ENCODE assay signal across 13 mouse cellular contexts in the genomic region with DNA sequence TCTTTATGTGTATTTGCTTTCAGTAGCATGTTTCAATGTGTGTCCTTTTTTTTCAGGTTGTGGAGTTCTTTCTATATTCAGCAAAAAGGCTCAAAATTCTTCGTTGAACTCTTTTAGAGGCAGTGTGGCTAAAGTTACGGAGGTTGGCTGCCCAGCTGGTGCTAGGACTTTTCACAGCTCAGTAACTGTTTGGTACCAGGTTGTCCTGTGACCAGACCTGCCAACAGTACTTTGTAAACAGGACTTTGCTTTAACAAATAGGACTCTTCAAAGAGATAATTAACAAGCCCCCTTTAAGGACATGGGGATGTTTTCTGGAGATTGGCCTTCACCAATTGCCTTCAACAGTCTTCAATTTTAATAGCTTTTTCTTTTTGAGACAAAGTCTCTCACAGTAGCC. TPM values are rescaled to one million over a fixed set of nuclear protein-coding genes. Genes with fewer than 3 reads are reported as not detected.
A peak's percentile ranks its signal among the peaks of the same experiment; 100 is the strongest.
DNase-seq lines count a peak whose midpoint lies in the region; ATAC-seq lines count a peak whose summit lies in the region.
"Had no signal": no experiment of that assay in that cellular context is flagged by ENCODE, and none has a peak within 500 bp of the region (broad histone marks: within the 10 kb centered on the region; RNA-seq: fewer than 3 reads in every experiment).

No protein-coding gene starts in this region.

- ATAC-seq in hindbrain, embryonic 13.5 days (ENCODE audit: low FRiP score), result no peak
- no peak for ATAC-seq in hindbrain, embryonic 12.5 days (ENCODE audit: low FRiP score)
- ATAC-seq in neural tube, embryonic 13.5 days (ENCODE audit: low read depth), result no peak
- ATAC-seq in neural tube, embryonic 15.5 days (ENCODE audit: low FRiP score), result no peak
- ATAC-seq: CD4-positive, CD25-positive, alpha-beta regulatory T cell, adult 4 months had no signal

- peak overlapping the region; percentile 86; the same call in 1 of the 2 replicates for H3K4me2 ChIP-seq in hindbrain, embryonic 13.5 days
- no peak overlapping the region for H3K4me2 ChIP-seq in hindbrain, embryonic 12.5 days (replicated peaks)
- peak overlapping the region; percentile 86; the same call in 1 of the 2 replicates for H3K4me2 ChIP-seq in neural tube, embryonic 13.5 days
- H3K4me2 ChIP-seq in neural tube, embryonic 15.5 days, result no peak overlapping the region

- H3K4me1 ChIP-seq in hindbrain, embryonic 13.5 days (replicated peaks), result peaks cover 12% of the 10 kb centered on the region
- 0 out of 2 replicates have a peak, but pooled peaks cover 2% of the 10 kb centered on the region for H3K4me1 ChIP-seq in hindbrain, embryonic 12.5 days
- H3K4me1 ChIP-seq in neural tube, embryonic 13.5 days (replicated peaks), result peaks cover 15% of the 10 kb centered on the region
- H3K4me1 ChIP-seq in neural tube, embryonic 15.5 days, result peaks cover 9% of the 10 kb centered on the region

- H3K9me3 ChIP-seq in hindbrain, embryonic 13.5 days, result no peaks in the 10 kb centered on the region; the same call in 1 of the 2 replicates
- H3K9me3 ChIP-seq in hindbrain, embryonic 12.5 days (replicated peaks), result no peaks in the 10 kb centered on the region
- no peaks in the 10 kb centered on the region for H3K9me3 ChIP-seq in neural tube, embryonic 13.5 days
- H3K9me3 ChIP-seq in neural tube, embryonic 15.5 days (replicated peaks), result no peaks in the 10 kb centered on the region

- no peak overlapping the region for H3K4me3 ChIP-seq in hindbrain, embryonic 13.5 days
- no peak overlapping the region for H3K4me3 ChIP-seq in hindbrain, embryonic 12.5 days
- no peak overlapping the region for H3K4me3 ChIP-seq in neural tube, embryonic 13.5 days
- no peak overlapping the region for H3K4me3 ChIP-seq in neural tube, embryonic 15.5 days (replicated peaks)

- peak; percentile 60 to 65 for DNase-seq in kidney, postnatal 36 days
- peak; percentile 22 for DNase-seq in yolk sac, embryonic 10.5 days (ENCODE audit: low spot score)
- no peak for DNase-seq in urinary bladder, adult 2 months (ENCODE audit: low spot score)
- DNase-seq in T-cell, adult 2 months (ENCODE audit: low spot score), result no peak
- DNase-seq: cerebellum, adult 9-11 months; gastrocnemius, postnatal 36 days; lung, postnatal 10 days; thymus, adult 2 months had no signal

- H3K36me3 ChIP-seq in hindbrain, embryonic 13.5 days, result peaks cover 9% of the 10 kb centered on the region
- H3K36me3 ChIP-seq in hindbrain, embryonic 12.5 days, result peaks cover 9% of the 10 kb centered on the region
- peaks cover 9% of the 10 kb centered on the region for H3K36me3 ChIP-seq in neural tube, embryonic 13.5 days
- H3K36me3 ChIP-seq in neural tube, embryonic 15.5 days, result peaks cover 7% of the 10 kb centered on the region

- no peak overlapping the region for H3K9ac ChIP-seq in hindbrain, embryonic 13.5 days
- H3K9ac ChIP-seq in hindbrain, embryonic 12.5 days, result no peak overlapping the region
- H3K9ac ChIP-seq in neural tube, embryonic 13.5 days, result no peak overlapping the region
- H3K9ac ChIP-seq in neural tube, embryonic 15.5 days (replicated peaks), result no peak overlapping the region

- H3K27me3 ChIP-seq in hindbrain, embryonic 13.5 days, result no peaks in the 10 kb centered on the region
- no peaks in the 10 kb centered on the region for H3K27me3 ChIP-seq in hindbrain, embryonic 12.5 days
- H3K27me3 ChIP-seq in neural tube, embryonic 13.5 days, result no peaks in the 10 kb centered on the region
- H3K27me3 ChIP-seq in neural tube, embryonic 15.5 days (replicated peaks), result no peaks in the 10 kb centered on the region

- WGBS in hindbrain, embryonic 13.5 days, result 80% methylated on average over 2 of the region's 2 CpGs
- WGBS in hindbrain, embryonic 12.5 days, result 75% methylated on average over 2 of the region's 2 CpGs
- WGBS in neural tube, embryonic 13.5 days, result 78% methylated on average over 2 of the region's 2 CpGs
- 82% methylated on average over 2 of the region's 2 CpGs for WGBS in neural tube, embryonic 15.5 days

- no peak overlapping the region for H3K27ac ChIP-seq in hindbrain, embryonic 13.5 days
- H3K27ac ChIP-seq in hindbrain, embryonic 12.5 days, result no peak overlapping the region
- no peak overlapping the region for H3K27ac ChIP-seq in neural tube, embryonic 13.5 days (replicated peaks)
- no peak overlapping the region for H3K27ac ChIP-seq in neural tube, embryonic 15.5 days (replicated peaks)

RNA-seq across cellular contexts. Expression of a gene that starts 1.1 kb away (rescaled TPM):
- 3.1 and 3.2 TPM in 2 replicates for polyA plus RNA-seq in hindbrain, embryonic 13.5 days (2015; fragmentation: Nextera tagmentation; extraction: Ambion mirVana)
- 6.0 and 7.1 TPM in 2 replicates for polyA plus RNA-seq in hindbrain, embryonic 12.5 days (2016; fragmentation: Nextera tagmentation; extraction: Ambion mirVana)
- polyA plus RNA-seq in neural tube, embryonic 13.5 days (2015; fragmentation: Nextera tagmentation; extraction: Ambion mirVana), result 2.7 and 3.3 TPM in 2 replicates
- polyA plus RNA-seq in neural tube, embryonic 15.5 days (2015; fragmentation: Nextera tagmentation; extraction: Ambion mirVana), result 2.0 and 2.1 TPM in 2 replicates
- polyA plus RNA-seq in urinary bladder, adult 2 months (2012; rRNA removed), result 1.3 and 3.0 TPM in 2 replicates

RNA-seq across cellular contexts. Expression of a gene that starts 32.4 kb away (rescaled TPM):
- 282 TPM in 2 replicates for polyA plus RNA-seq in hindbrain, embryonic 13.5 days (2015; fragmentation: Nextera tagmentation; extraction: Ambion mirVana)
- polyA plus RNA-seq in hindbrain, embryonic 12.5 days (2016; fragmentation: Nextera tagmentation; extraction: Ambion mirVana), result 267 and 282 TPM in 2 replicates
- polyA plus RNA-seq in neural tube, embryonic 13.5 days (2015; fragmentation: Nextera tagmentation; extraction: Ambion mirVana), result 316 and 329 TPM in 2 replicates
- 268 and 283 TPM in 2 replicates for polyA plus RNA-seq in neural tube, embryonic 15.5 days (2015; fragmentation: Nextera tagmentation; extraction: Ambion mirVana)
- polyA plus RNA-seq in urinary bladder, adult 2 months (2012; rRNA removed), result 142 and 158 TPM in 2 replicates

RNA-seq across cellular contexts. Expression of a gene that starts 32.6 kb away (rescaled TPM):
- 0.91 and 1.1 TPM in 2 replicates for polyA plus RNA-seq in hindbrain, embryonic 13.5 days (2015; fragmentation: Nextera tagmentation; extraction: Ambion mirVana)
- 1.2 and 1.4 TPM in 2 replicates for polyA plus RNA-seq in hindbrain, embryonic 12.5 days (2016; fragmentation: Nextera tagmentation; extraction: Ambion mirVana)
- polyA plus RNA-seq in neural tube, embryonic 13.5 days (2015; fragmentation: Nextera tagmentation; extraction: Ambion mirVana), result 0.35 and 1.4 TPM in 2 replicates
- 0.57 and 0.97 TPM in 2 replicates for polyA plus RNA-seq in neural tube, embryonic 15.5 days (2015; fragmentation: Nextera tagmentation; extraction: Ambion mirVana)
- 0.16 and 0.28 TPM in 2 replicates for polyA plus RNA-seq in urinary bladder, adult 2 months (2012; rRNA removed)
- polyA plus RNA-seq: CD4-positive, CD25-positive, alpha-beta regulatory T cell, adult 4 months; thymus, adult 2 months had no signal

RNA-seq across cellular contexts. Expression of a gene that starts 54.6 kb away (rescaled TPM):
- 46.0 and 46.5 TPM in 2 replicates for polyA plus RNA-seq in hindbrain, embryonic 13.5 days (2015; fragmentation: Nextera tagmentation; extraction: Ambion mirVana)
- polyA plus RNA-seq in hindbrain, embryonic 12.5 days (2016; fragmentation: Nextera tagmentation; extraction: Ambion mirVana), result 65.6 and 70.4 TPM in 2 replicates
- polyA plus RNA-seq in neural tube, embryonic 13.5 days (2015; fragmentation: Nextera tagmentation; extraction: Ambion mirVana), result 42.9 and 48.0 TPM in 2 replicates
- 30.4 and 31.8 TPM in 2 replicates for polyA plus RNA-seq in neural tube, embryonic 15.5 days (2015; fragmentation: Nextera tagmentation; extraction: Ambion mirVana)
- 20.0 and 21.8 TPM in 2 replicates for polyA plus RNA-seq in urinary bladder, adult 2 months (2012; rRNA removed)

Comparison
In these comparisons a context has a peak if more than half of its experiments do, and no peak if none do; other contexts are left out.
1. H3K4me2 ChIP-seq: peak in hindbrain, embryonic 13.5 days (single experiment) and neural tube, embryonic 13.5 days (single experiment); none in hindbrain, embryonic 12.5 days (single experiment) and neural tube, embryonic 15.5 days (single experiment).
2. DNase-seq: peak in kidney, postnatal 36 days (2 of 2) and yolk sac, embryonic 10.5 days (single experiment); none in urinary bladder, adult 2 months (single experiment) and T-cell, adult 2 months (single experiment).